Mouse (Mus musculus): Measurements from ENCODE around the gene Brms1l.
"Not testable (repeated sequence)": the region's sequence is repeated elsewhere in the genome, so short reads cannot be mapped to it uniquely, and the experiment has no call there.

Brms1l gene

DNA sequence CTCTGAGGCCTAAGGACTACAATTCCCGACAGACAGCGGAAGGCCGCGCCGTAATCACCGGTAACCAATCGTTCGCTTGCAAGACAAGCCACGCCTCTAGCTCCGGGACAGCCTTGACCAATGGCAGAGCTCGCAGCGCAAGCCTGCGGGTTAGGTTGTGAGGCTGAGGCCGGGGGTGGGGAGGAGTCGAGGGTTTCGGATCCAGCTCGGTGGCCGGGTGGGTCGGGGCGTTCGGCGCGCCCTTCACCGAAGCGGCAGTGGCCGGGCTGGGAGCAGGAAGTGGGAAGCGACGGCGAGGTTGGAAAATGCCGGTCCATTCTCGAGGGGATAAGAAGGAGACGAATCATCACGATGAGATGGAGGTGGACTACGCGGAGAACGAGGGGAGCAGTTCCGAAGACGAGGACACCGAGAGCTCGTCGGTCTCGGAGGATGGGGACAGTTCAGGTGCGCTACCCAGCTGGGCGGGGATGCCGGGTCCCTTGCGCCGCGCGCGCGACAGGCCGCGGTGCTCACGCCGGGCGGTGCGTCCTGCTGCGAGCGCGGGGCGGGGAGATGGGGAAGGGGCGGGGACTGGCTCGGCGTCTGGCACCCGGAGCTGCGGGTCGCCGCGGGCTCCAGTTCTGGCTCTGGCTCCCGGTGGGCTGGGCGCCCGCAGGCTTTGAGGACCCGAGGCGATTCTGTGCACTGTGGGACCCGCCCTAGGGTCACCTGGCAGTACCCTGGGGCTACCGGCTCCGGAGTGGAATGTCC is at the start of gene Brms1l:
Gene Brms1l, plus strand, starts transcription at position 126 of the 753 bp plus-strand sequence.
- DNase-seq (ENCODE audit: low spot score in 2 of 2) = peak; percentile 98 to 99

DNA sequence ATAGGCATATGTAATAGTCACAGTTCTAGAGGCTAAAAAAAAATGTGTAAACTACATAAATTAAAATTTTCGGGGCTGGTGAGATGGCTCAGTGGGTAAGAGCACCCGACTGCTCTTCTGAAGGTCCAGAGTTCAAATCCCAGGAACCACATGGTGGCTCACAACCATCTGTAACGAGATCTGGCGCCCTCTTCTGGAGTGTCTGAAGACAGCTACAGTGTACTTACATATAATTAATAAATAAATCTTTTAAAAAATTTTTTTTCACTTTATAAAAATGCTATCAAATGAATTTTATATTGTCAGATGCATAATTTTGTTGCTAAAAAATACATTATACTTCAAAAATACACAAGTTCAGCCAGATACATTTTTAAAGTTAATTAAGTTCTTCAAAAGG is 41.6 kb upstream of the Brms1l start:
- not testable (repeated sequence) for DNase-seq (ENCODE audit: low spot score in 2 of 2)

DNA sequence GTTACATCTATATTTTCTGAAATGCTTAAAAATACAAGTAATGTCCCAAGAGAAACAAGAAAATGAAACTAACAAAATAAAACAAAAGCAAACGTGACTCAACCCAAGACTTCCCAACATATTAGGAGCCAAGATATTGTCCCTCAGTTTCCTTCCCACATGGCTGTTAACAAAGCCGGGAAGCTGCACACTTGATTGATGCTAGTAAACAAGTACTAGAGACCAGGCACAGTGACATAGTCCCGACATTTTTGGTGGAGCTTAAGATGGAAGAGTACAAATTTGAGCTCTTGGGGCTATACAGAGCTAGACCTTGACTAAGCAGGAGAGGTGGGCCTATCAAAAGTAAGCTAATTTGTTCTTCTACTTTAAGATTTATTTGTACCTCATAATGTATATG is 39.0 kb upstream of the Brms1l start:
- DNase-seq (ENCODE audit: low spot score in 2 of 2) = no peak

DNA sequence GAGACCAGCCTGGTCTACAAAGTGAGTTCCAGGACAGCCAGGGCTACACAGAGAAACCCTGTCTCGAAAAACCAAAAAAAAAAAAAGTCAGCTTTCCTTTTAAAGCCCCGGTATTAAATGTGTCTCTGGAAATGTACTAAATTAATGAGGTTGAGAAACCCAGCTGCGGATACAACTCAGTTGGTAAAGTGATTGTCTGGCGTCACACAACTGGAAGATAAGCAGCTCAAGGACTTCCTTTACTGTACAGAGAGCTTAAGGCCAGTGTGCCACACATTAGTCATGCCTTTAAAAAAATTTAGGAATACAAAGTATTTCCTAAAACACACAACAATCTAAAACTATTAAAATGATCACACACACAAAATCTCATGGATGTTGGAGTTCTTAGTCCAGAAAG is 37.4 kb upstream of the Brms1l start:
- DNase-seq (ENCODE audit: low spot score in 2 of 2) = no peak

DNA sequence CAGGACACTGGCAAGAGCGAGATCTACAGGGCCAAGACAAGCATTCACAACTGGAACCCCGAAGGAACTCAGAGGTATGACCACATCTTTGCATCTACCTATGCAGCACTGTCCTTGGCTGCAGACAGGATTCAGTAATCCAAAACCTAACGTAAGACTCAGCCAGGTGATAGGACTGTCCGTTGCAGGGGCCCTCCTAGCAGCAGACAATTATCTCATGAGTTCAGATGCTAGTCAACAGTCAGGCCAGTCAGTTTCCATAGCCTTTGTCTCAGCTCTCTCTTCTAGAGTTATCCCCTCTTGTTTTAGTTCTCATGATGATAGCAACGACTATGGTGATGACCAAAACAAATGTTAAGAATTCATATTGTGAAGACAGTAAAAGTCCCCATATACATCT is 36.0 kb upstream of the Brms1l start:
- DNase-seq (ENCODE audit: low spot score in 2 of 2) = no peak

DNA sequence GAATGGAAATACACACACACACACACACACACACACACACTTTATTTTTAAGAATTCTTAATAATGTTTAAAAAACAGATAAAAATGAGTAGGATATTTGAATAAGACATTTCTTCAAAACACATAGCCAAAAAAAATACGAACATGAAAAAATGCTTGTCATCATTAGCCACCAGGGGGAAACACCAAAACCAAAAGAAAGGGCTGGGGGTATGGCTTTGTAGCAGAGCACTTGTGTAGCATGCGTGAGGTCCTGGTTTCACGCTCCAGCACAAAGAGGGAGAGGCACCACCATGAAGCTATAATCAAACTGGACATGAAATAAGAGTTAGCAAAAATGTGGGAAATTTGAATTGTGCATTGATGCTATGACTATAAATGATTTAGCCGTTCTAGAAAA is 35.0 kb upstream of the Brms1l start:
- no peak for DNase-seq (ENCODE audit: low spot score in 2 of 2)

DNA sequence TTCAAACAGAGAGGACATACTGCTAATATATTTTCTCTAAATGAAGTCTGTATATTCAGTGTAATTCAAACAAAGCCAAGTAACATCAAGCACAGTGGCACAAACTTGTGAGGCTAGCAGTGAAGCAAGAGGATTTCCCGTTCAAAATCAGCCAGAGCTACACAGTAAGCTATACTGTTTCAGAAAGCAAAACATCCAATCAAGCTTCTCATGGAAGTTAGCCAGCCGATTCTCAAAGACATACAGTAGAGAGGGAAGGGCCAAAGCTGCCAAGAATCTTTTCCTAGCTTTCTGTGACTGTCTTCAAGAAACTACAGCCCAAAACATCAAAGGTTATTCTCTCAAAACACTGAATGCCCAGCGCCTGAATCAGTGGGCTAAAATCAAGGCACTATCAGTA is 31.1 kb upstream of the Brms1l start:
- peak in 1 of 2 experiments; percentile 37 for DNase-seq (ENCODE audit: low spot score in 2 of 2)

DNA sequence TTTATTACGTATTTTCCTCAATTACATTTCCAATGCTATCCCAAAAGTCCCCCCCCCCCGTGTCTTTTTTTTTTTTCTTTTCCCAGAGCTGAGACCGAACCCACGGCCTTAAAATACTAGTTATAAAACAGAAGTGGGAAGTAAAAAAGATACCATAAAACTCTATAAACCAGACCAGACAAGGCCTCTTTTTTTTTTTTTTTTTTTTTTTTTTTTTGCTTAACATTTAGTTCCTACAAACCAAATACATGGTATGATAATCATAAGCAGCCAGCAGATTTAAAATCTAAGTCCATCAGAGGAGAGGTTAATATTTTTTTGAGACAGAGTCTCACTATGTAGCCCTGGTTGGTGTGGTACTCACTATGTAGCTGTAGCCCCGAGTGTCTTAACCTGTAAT is 19.6 kb upstream of the Brms1l start:
- no peak for DNase-seq (ENCODE audit: low spot score in 2 of 2)

DNA sequence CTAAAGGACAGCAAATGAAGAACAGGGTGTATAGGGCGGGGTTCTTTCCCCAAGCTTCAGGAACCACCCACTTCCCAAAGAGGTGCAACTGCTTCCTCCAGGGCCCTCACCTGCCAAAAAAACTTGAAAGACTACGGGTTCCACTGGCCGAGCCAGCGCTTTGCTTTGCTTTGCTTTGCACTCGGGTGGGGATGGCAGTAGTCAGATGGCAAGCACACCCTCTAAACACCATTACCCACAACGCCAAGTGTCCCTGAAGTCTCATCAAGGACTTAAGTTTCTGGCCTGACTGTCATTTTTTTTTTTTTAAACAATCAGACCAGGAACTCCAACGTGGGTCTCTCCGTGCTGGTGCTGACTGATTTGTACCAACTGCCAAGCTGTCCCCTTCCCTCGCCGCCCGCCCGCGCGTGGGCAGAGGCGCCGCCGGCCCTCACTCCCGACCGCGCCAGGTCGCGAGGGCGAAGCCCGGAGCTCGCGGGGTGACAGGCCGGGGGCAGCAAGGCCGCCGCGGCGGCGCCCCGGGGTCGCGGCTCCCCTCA is 15.9 kb upstream of the Brms1l start:
- peak; percentile 44 to 50 for DNase-seq (ENCODE audit: low spot score in 2 of 2)

DNA sequence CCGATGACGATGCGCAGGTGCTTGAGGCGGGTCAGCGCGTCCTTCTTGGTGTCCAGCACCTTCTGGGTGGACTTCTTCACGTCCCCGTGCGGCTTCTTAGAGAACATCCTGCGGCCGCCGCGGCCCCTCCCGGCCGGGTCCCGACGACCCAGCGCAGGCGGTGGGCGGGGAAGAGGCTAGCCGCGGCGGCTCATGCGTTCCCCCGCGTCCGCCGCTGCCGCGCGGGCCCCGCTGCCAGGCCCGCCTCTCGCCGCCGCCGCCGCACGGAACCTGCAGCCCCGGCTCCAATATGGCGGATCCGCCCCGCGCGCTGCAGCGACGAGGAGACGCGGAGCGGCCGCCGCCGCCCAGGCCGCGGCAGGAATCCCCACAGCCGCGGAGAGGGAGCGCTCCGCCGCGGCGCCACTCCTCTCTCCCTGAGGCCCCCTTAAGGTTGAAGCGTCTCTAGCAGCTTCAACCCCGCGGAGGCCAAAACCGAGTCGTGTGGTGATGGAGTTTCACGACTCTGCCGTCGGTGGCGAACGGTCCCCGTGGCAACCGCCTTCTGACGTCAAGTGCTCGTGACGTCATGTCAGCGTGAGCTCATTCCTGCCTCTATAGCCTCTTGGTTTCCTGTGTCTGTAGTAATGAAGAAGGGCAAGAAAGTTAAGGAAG is 15.3 kb upstream of the Brms1l start, which contains the start of gene Ralgapa1:
Gene Ralgapa1, minus strand, starts transcription at position 507 of the 654 bp plus-strand sequence.
- DNase-seq (ENCODE audit: low spot score in 2 of 2) = peak; percentile 94

DNA sequence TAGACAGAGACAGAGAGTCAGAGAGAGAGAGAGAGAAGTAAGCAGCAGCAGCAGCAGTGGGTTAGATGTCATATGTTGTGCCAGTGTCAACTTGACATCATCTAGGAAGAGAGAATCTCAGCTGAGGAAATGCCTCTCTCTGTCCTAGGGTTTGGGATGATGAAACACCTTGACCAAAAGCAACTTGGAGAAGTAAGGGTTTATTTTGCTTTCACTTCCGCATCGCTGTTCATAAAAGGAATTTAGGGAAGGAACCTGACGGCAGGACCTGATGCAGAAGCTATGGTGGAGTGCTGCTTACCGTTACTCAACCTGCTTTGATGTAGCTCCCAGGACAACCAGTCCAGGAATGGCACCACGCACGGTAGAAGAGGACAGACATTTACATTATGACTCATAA is 12.1 kb upstream of the Brms1l start:
- DNase-seq (ENCODE audit: low spot score in 2 of 2) = no peak

DNA sequence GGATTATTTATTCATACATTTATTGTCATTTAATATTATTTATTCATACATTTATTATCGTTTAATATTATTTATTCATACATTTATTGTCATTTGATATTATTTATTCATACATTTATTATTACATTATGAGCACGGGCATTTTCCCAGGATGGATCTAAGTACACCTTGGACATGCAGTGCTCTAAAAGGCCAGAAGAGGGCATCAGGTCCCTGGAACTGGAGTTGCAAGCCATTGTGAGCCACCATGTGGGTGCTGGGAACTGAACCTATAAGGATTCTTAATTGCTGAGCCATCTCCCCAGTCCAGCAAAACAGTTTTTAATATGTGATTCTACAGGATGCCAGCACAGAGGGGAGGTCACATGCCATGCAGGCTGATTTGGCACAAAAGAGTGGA is 10.6 kb upstream of the Brms1l start:
- DNase-seq (ENCODE audit: low spot score in 2 of 2) = no peak

DNA sequence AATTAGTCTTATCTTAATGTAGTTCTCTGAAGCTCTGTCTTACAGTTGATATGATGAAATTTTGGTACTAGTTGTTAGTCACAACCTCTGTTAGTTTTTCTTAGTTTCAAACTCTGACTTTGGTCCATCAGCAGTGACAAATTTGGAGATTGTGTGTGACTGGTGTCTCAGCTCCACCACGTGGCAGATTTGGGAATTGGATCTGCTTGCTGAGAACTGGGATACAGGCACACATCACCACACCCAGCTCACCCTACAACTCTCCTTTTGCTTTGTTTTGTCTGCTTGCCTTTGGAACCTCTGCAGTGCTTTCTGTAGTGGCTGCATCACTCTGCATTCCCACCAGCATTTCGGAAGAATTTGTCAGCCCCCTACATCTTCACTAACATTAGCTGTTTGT is 5.0 kb upstream of the Brms1l start:
- DNase-seq (ENCODE audit: low spot score in 2 of 2) = peak; percentile 82 to 84

DNA sequence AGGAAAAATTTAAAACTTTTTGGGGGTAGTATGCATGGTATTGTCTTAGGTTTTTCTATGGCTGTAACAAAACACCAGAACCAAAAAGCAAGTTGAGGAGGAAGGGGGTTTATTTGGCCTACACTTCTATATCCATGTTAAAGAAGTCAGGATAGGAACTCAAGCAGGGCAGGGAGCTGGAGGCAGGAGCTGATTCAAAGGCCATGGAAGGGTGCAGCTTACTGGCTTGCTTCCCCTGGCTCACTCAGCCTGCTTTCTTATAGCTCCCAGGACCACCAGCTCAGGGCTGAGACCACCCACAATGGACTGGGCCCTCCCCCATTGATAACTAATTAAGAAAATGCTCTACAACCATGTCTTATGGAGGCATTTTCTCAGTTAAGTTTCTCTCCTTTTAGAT is 3.2 kb upstream of the Brms1l start:
- DNase-seq (ENCODE audit: low spot score in 2 of 2) = no peak

DNA sequence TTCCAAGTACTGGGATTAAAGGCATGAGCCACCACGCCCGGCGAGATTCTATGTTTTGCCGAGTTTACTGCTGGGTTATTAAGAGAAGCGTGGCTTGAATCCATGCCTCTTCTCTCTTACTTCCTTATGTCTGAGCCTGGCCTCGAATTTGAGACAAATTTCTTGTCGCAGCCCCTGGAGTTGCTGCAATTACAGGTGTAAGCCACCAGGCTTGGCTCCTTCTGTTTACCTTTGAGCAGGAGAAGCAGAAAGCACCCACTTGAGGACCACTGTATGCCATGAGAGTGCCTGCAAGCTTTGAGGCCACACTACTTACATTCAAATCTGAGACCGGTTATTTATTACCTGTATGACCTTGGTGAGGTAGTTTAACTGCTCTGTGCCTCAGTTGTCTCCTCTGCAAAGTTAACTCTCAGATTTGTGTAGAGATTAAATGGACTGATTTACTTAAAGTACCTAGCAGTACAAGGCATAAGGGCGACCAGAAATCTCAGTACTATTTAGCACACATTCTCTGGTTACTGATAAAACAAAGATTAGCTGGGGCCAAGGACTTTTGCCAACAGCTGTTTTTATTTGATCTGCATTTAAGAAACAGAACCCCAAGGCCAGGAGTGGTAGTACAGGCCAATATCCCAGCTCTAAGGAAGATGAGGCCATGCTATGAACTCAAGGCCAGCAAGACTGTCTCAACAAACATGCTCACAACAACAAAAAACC is 2.1 kb upstream of the Brms1l start:
- no peak for DNase-seq (ENCODE audit: low spot score in 2 of 2)

DNA sequence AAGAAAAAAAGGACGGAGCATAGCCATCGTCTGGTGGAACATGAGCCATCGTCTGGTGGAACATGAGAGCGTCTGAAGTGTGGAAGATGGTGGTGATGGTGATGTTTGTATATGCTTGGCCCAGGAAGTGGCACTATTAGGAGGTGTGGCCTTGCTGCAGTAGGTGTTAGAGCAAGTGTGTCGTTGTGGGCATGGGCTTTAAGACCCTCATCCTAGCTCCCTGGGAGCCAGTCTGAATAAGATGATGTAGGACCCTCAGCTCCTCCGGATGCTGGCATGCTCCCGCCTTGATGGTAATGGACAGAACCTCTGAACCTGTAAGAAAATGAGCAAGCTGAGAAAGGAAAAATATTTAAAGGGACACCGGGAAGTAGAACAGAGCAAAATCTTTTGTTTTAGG is 1.2 kb upstream of the Brms1l start:
- DNase-seq (ENCODE audit: low spot score in 2 of 2) = no peak

DNA sequence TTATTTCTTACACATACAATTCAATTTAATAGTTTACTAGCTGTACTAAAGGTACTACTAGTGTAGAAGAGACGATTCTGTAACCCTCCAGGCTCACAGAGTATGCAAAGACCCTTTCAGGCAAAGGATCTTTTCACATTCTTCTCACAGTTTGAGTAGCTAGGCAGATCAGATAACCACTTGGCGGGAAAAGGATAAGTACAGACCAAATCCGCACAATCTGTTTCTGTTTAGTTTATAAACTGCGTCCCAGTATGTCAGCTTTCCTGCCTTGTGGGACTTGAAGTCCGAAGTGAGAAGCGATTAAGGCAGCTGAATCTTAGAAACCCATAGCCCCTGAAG is 296 bp upstream of the Brms1l start:
- no peak for DNase-seq (ENCODE audit: low spot score in 2 of 2)

DNA sequence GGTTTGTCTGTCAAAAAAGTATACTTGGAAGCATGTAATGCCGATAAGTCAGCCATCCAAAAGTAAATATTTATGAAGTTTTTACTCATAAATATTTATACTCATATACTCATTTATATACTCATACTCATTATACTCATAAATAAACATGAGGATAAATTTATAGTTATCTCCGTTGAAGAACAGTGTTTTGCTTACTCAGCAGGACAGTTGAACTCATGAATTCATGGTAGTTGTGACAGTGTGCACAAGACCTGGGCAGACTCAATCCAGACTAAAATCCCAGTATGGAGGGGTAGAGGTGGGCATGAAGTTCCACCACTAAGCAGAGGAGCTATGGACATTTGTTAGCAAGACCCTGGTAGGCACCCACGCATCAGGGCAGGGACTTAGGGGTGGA is 1.4 kb downstream of the Brms1l start:
- DNase-seq (ENCODE audit: low spot score in 2 of 2) = no peak

DNA sequence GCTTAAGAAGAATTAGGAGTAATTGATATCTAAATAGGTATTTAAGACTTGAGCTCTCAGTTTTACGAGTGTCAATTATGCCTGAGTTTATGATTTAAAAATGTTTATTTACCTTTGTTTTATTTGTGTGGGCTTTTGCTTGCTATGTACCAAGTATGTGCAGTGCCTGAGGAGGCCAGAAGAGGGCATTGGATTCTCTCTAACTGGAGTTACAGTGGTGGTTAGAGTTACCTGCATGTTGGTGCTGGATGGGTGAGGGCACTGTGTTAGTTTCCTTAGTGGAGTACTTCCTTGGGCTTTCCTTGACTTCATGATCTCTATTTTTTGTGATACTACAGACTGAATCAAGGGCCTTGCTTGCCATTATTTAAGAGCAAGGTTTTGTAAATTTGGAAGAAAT is 10.6 kb downstream of the Brms1l start:
- DNase-seq (ENCODE audit: low spot score in 2 of 2) = peak in 1 of 2 experiments; percentile 38

DNA sequence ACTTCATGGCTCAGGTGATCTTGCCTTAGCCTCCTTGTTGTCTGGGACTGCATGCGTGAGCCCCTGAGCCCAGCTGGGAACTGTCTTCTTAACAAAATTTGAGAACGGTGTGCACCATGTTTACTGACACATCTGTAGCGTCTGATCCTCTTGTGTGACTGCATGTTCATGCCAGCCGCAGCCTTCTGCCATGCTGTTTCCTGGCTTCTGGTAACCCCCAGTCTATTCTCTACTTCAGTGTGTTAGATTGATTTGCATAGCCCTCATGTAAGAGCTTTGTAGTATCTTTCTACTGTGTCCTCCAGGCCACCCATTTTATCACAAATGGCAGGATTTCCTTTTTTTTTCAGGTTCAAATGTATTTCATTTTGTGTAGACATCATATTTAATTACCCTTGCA is 11.7 kb downstream of the Brms1l start:
- no peak for DNase-seq (ENCODE audit: low spot score in 2 of 2)

DNA sequence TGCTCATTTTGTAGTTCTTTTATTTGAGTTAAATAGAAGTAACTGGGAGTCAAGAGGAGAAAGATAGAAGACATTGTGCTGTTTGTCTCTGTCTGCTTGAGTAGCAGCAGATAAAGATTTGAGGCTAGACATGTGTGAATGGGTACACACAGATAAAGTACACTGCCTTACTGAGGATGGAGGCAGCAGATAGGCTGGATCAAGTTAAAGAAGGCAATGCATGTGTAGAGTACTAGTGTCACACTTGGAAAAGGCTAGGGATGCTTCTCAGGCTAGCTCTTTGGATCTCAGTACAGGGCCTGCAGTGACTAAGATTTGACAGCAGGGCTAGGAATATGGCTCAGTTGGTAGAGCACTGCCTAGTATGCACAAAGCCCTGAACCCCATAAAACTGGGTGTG is 14.5 kb downstream of the Brms1l start:
- DNase-seq (ENCODE audit: low spot score in 2 of 2) = no peak

Measured in right cerebral cortex, postnatal 10 days (tissue).